Mouse (Mus musculus): ENCODE measurements around the gene Rpa2.

DNA sequence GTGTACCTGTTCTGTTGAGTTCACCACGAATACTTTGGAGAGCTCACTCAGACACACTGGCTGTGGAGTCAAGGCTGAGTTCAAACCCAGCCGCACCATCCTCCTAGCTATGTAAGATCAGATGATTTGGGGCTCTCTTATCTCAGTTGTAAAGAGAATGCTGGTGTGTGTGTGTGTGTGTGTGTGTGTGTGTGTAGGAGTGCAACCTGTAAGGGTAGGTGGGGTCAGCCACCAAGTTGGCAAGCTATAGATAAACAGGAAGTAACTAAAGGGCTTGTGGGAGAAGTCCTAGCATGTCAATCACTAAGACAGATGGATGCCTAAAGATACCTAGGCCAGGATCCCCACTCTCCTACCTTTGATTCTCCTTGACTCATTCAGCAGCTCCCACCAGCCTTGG is 15.6 kb downstream of the Rpa2 start:
- TF ChIP-seq CTCF (IDR thresholded peaks at IDR 0.05; ENCODE audit: low read depth), result no peak
- no peak for TF ChIP-seq EP300 (IDR thresholded peaks at IDR 0.05; ENCODE audit: low read depth)
